Comparison of ENCODE assay signal across 9 mouse cellular contexts in genomic region chr7:102337898-102338297, GRCm38 (mm10).
A peak's percentile ranks its signal among the peaks of the same experiment; 100 is the strongest.
DNase-seq lines count a peak whose midpoint lies in the region; ATAC-seq and TF ChIP-seq lines count a peak whose summit lies in the region.
"Had no signal": no experiment of that assay in that cellular context is flagged by ENCODE, and none has a peak within 500 bp of the region (broad histone marks: within the 10 kb centered on the region; RNA-seq: fewer than 3 reads in every experiment).

No protein-coding gene starts in this region.

- peak; percentile 98 for ATAC-seq in activated CD4-positive, CD25-positive, alpha-beta regulatory T cell, adult 4 months

- DNase-seq in embryo, embryonic 11 days: peak; percentile 9
- DNase-seq in embryo, embryonic 10.5 days (ENCODE audit: low spot score): no peak
- peak; percentile 90 for DNase-seq in kidney, adult 2 months
- DNase-seq in lung, postnatal 25 days (ENCODE audit: low spot score): peak; percentile 87
- DNase-seq in layer of hippocampus, adult 9-10 months (ENCODE audit: low spot score): no peak
- no peak for DNase-seq in midbrain, embryonic 10.5 days (ENCODE audit: low spot score)
- no peak for DNase-seq in frontal cortex, postnatal 14 days (ENCODE audit: low spot score in 2 of 2)

- no peak overlapping the region for H3K4me3 ChIP-seq in kidney, adult 2 months (ENCODE audit: insufficient read depth, low read depth, low read length)
- H3K4me3 ChIP-seq in midbrain, embryonic 10.5 days: no peak overlapping the region

- no peak overlapping the region for H3K27ac ChIP-seq in kidney, adult 2 months (ENCODE audit: insufficient read depth, low read depth, low read length)
- H3K27ac ChIP-seq in midbrain, embryonic 10.5 days (replicated peaks): no peak overlapping the region

- 14% methylated on average over 3 of the region's 3 CpGs for WGBS in kidney, adult 2 months
- WGBS in midbrain, embryonic 10.5 days: 70% methylated on average over 3 of the region's 3 CpGs

- no peaks in the 10 kb centered on the region for H3K4me1 ChIP-seq in kidney, adult 2 months (ENCODE audit: control insufficient read depth, insufficient read depth, low read length)
- no peaks in the 10 kb centered on the region for H3K4me1 ChIP-seq in midbrain, embryonic 10.5 days

- H3K9me3 ChIP-seq in midbrain, embryonic 10.5 days (replicated peaks): no peaks in the 10 kb centered on the region
- H3K9me3 ChIP-seq: G1E had no signal

- H3K27me3 ChIP-seq in kidney, adult 2 months (replicated peaks; ENCODE audit: control insufficient read depth, insufficient read depth, low read length): no peaks in the 10 kb centered on the region; the same call in 1 of the 2 replicates
- no peaks in the 10 kb centered on the region for H3K27me3 ChIP-seq in midbrain, embryonic 10.5 days (ENCODE audit: low read depth, poor library complexity, severe bottlenecking)

- no peak for TF ChIP-seq CTCF in kidney, adult 2 months (conservative IDR thresholded peaks at IDR 0.05; ENCODE audit: insufficient read depth, insufficient read length, low read depth, low read length)

- no peaks in the 10 kb centered on the region for H3K36me3 ChIP-seq in kidney, adult 2 months (ENCODE audit: control insufficient read depth, insufficient read depth, low read length)
- H3K36me3 ChIP-seq in midbrain, embryonic 10.5 days: no peaks in the 10 kb centered on the region

- no peak for TF ChIP-seq POLR2A in kidney, adult 2 months (IDR thresholded peaks at IDR 0.05; ENCODE audit: low read depth, low read length)

Comparison
In these comparisons a context has a peak if more than half of its experiments do, and no peak if none do; other contexts are left out.
1. DNase-seq: peak in embryo, embryonic 11 days (single experiment), kidney, adult 2 months (single experiment) and lung, postnatal 25 days (single experiment); none in embryo, embryonic 10.5 days (single experiment), layer of hippocampus, adult 9-10 months (single experiment), midbrain, embryonic 10.5 days (single experiment) and frontal cortex, postnatal 14 days (0 of 2).